Mouse (Mus musculus) G1E (cell line): Measurements from ENCODE around the gene Glb1.
A peak's percentile ranks its signal among the peaks of the same experiment; 100 is the strongest.

Experiments used
- CTCF ChIP-seq: IDR thresholded peaks from 2 replicates; pipeline ENCODE4 v1.5.1; 2012; ENCODE audit warnings: low read depth, low read length, inconsistent platforms, mixed read lengths
- POLR2AphosphoS5 ChIP-seq: IDR thresholded peaks from 2 replicates; pipeline ENCODE4 v1.6.1; 2012; ENCODE audit warnings: low read depth, low read length, inconsistent platforms; ENCODE audit not compliant: insufficient replicate concordance

- TF ChIP-seq CTCF (peak; percentile 12; the same call in 1 of the 2 replicates), POLR2AphosphoS5 (no peak)
Observed at GRCm38 (mm10) chr9:114380881-114381733, 19.8 kb upstream of the Glb1 start.
